Mouse (Mus musculus): Measurements from ENCODE around the gene Gm49337.

Gene Gm49337

GRCm38 (mm10) chr4:116329256-116329655, 156.1 kb downstream of the Gm49337 start:
- no peak for DNase-seq (ENCODE audit: low spot score in 2 of 2)

- no peak for DNase-seq (ENCODE audit: low spot score in 2 of 2)
Observed at GRCm38 (mm10) chr4:116336294-116336693, 163.1 kb downstream of the Gm49337 start.

GRCm38 (mm10) chr4:116342119-116342518, 168.9 kb downstream of the Gm49337 start:
- DNase-seq (ENCODE audit: low spot score in 2 of 2): peak; percentile 43 to 53

Data from urinary bladder, postnatal 36 days (tissue).